In the genomic region with DNA sequence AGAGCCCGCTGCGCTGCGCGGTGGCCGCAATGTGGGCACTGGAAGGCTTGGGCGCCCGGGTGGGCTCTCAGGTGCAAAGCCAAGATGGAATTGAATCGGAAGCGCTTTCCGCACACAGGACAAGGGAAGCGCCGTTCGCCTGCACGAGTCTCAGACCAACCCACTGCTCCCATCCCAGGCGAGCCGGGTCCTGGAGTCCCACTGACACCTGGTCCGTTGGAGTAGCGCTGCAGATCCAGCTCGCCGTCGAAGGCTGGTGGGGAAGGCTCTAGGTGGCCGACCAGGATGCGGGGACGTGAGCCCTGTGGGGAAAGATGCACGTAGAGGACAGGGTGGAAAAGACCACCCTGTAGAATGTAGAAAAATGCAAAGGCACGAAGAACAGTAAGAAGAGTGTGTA, we compare ENCODE assay signal across 12 mouse cellular contexts. TPM values are rescaled to one million over a fixed set of nuclear protein-coding genes. Genes with fewer than 3 reads are reported as not detected.
DNase-seq lines count a peak whose midpoint lies in the region; ATAC-seq and TF ChIP-seq lines count a peak whose summit lies in the region.
"Had no signal": no experiment of that assay in that cellular context is flagged by ENCODE, and none has a peak within 500 bp of the region (broad histone marks: within the 10 kb centered on the region; RNA-seq: fewer than 3 reads in every experiment).

No protein-coding gene starts in this region.

- 0 out of 2 replicates have a peak overlapping the region, but pooled peaks have one; percentile 14 for H3K9ac ChIP-seq in kidney, embryonic 16.5 days (replicated peaks; ENCODE audit: low read length)
- H3K9ac ChIP-seq in embryonic facial prominence, embryonic 11.5 days (replicated peaks; ENCODE audit: low read length) = peak overlapping the region; percentile 37
- H3K9ac ChIP-seq in forebrain, postnatal 0 days = peak overlapping the region; percentile 35; the same call in 1 of the 2 replicates
- H3K9ac ChIP-seq in midbrain, embryonic 11.5 days (ENCODE audit: low read length) = peak overlapping the region; percentile 73

- H3K4me2 ChIP-seq in kidney, embryonic 16.5 days (replicated peaks; ENCODE audit: low read depth, low read length) = peak overlapping the region; percentile 29
- peak overlapping the region; percentile 36 for H3K4me2 ChIP-seq in embryonic facial prominence, embryonic 11.5 days (ENCODE audit: low read depth, low read length)
- peak overlapping the region; percentile 50 for H3K4me2 ChIP-seq in forebrain, postnatal 0 days (ENCODE audit: low read depth)
- peak overlapping the region; percentile 85 for H3K4me2 ChIP-seq in midbrain, embryonic 11.5 days

- no peak for ATAC-seq in kidney, embryonic 16.5 days (ENCODE audit: low FRiP score, low TSS enrichment)
- ATAC-seq in embryonic facial prominence, embryonic 11.5 days (replicated peaks; ENCODE audit: insufficient number of reproducible peaks, low FRiP score, low TSS enrichment, low read depth) = no peak
- no peak for ATAC-seq in forebrain, postnatal 0 days
- no peak for ATAC-seq in midbrain, embryonic 11.5 days (ENCODE audit: low FRiP score)

- H3K4me3 ChIP-seq in kidney, embryonic 16.5 days (ENCODE audit: low read length) = peak overlapping the region; percentile 10; the same call in 1 of the 2 replicates
- no peak overlapping the region for H3K4me3 ChIP-seq in embryonic facial prominence, embryonic 11.5 days (ENCODE audit: low read depth, low read length)
- H3K4me3 ChIP-seq in forebrain, postnatal 0 days (ENCODE audit: low read depth, low read length) = peak overlapping the region; percentile 22
- peak overlapping the region; percentile 41 for H3K4me3 ChIP-seq in midbrain, embryonic 11.5 days (ENCODE audit: low read depth, low read length)

- H3K36me3 ChIP-seq in kidney, embryonic 16.5 days (ENCODE audit: insufficient read depth, low read length) = peaks cover 40% of the 10 kb centered on the region
- peaks cover 6% of the 10 kb centered on the region for H3K36me3 ChIP-seq in embryonic facial prominence, embryonic 11.5 days (replicated peaks; ENCODE audit: control insufficient read depth, insufficient read depth, low read depth, low read length)
- H3K36me3 ChIP-seq in forebrain, postnatal 0 days (ENCODE audit: insufficient read depth) = peaks cover 20% of the 10 kb centered on the region
- H3K36me3 ChIP-seq in midbrain, embryonic 11.5 days (ENCODE audit: control insufficient read depth, insufficient read depth, low read length) = peaks cover 30% of the 10 kb centered on the region

- no peaks in the 10 kb centered on the region for H3K27me3 ChIP-seq in kidney, embryonic 16.5 days (ENCODE audit: insufficient read depth, low read length)
- no peaks in the 10 kb centered on the region for H3K27me3 ChIP-seq in embryonic facial prominence, embryonic 11.5 days (ENCODE audit: control insufficient read depth, insufficient read depth, low read length)
- H3K27me3 ChIP-seq in forebrain, postnatal 0 days (ENCODE audit: insufficient read depth, low read length) = no peaks in the 10 kb centered on the region
- no peaks in the 10 kb centered on the region for H3K27me3 ChIP-seq in midbrain, embryonic 11.5 days (ENCODE audit: control insufficient read depth, insufficient read depth, low read length)

- DNase-seq in kidney, postnatal 25 days = no peak
- DNase-seq in embryonic facial prominence, embryonic 11.5 days (ENCODE audit: low spot score) = no peak
- DNase-seq in forebrain, postnatal 0 days = no peak
- peak; percentile 93 for DNase-seq in midbrain, embryonic 11.5 days (ENCODE audit: low spot score, missing footprints)
- DNase-seq in frontal cortex, postnatal 10 days (ENCODE audit: low spot score in 2 of 2) = no peak
- DNase-seq in left cerebral cortex, postnatal 14 days (ENCODE audit: low spot score in 2 of 2) = no peak
- no peak for DNase-seq in embryo, embryonic 11 days

- no peaks in the 10 kb centered on the region for H3K9me3 ChIP-seq in kidney, embryonic 16.5 days (ENCODE audit: low read length)
- no peaks in the 10 kb centered on the region for H3K9me3 ChIP-seq in embryonic facial prominence, embryonic 11.5 days (replicated peaks; ENCODE audit: control insufficient read depth, low read length)
- H3K9me3 ChIP-seq in forebrain, postnatal 0 days (ENCODE audit: low read length) = no peaks in the 10 kb centered on the region
- H3K9me3 ChIP-seq in midbrain, embryonic 11.5 days (ENCODE audit: control insufficient read depth, low read length) = no peaks in the 10 kb centered on the region

- H3K27ac ChIP-seq in kidney, embryonic 16.5 days (ENCODE audit: low read length) = 0 out of 2 replicates have a peak overlapping the region, but pooled peaks have one; percentile 17
- 0 out of 2 replicates have a peak overlapping the region, but pooled peaks have one; percentile 41 for H3K27ac ChIP-seq in embryonic facial prominence, embryonic 11.5 days (replicated peaks; ENCODE audit: low read depth, low read length)
- H3K27ac ChIP-seq in forebrain, postnatal 0 days (ENCODE audit: low read depth, low read length) = 0 out of 2 replicates have a peak overlapping the region, but pooled peaks have one; percentile 50
- H3K27ac ChIP-seq in midbrain, embryonic 11.5 days (ENCODE audit: low read depth, low read length) = peak overlapping the region; percentile 100

- TF ChIP-seq CTCF in forebrain, postnatal 0 days (IDR thresholded peaks at IDR 0.05; ENCODE audit: low read depth) = no peak

- intact Hi-C loops in left cerebral cortex, postnatal 14 days (cut with DNase I) = loop anchor here (5.0 kb wide), 1 partner anchor 107 kb away; no protein-coding TSS in a partner anchor

- WGBS in kidney, embryonic 16.5 days = 60% methylated on average over 26 of the region's 26 CpGs
- WGBS in embryonic facial prominence, embryonic 11.5 days = 42% methylated on average over 26 of the region's 26 CpGs
- 19% methylated on average over 26 of the region's 26 CpGs for WGBS in forebrain, postnatal 0 days
- WGBS in midbrain, embryonic 11.5 days = 21% methylated on average over 26 of the region's 26 CpGs

- H3K4me1 ChIP-seq in kidney, embryonic 16.5 days (ENCODE audit: insufficient read depth, low read length) = peaks cover 55% of the 10 kb centered on the region
- peaks cover 5% of the 10 kb centered on the region; the same call in 1 of the 2 replicates for H3K4me1 ChIP-seq in embryonic facial prominence, embryonic 11.5 days (ENCODE audit: control insufficient read depth, insufficient read depth, low read length)
- H3K4me1 ChIP-seq in forebrain, postnatal 0 days (ENCODE audit: insufficient read depth) = peaks cover 30% of the 10 kb centered on the region
- H3K4me1 ChIP-seq in midbrain, embryonic 11.5 days (ENCODE audit: control insufficient read depth, insufficient read depth, low read length) = peaks cover 61% of the 10 kb centered on the region

RNA-seq across cellular contexts. Expression of a gene that starts 6.1 kb away (rescaled TPM):
- 1.0 and 1.6 TPM in 2 replicates for polyA plus RNA-seq in kidney, embryonic 16.5 days (2015; fragmentation: Nextera tagmentation; extraction: Ambion mirVana)
- 0.35 and 1.5 TPM in 2 replicates for polyA plus RNA-seq in embryonic facial prominence, embryonic 11.5 days (2014; fragmentation: Nextera tagmentation; extraction: Ambion mirVana)
- total RNA-seq in forebrain, postnatal 0 days (2014; rRNA removed) = 0.38 TPM in 1 of 2 replicates, not detected in the other
- 0.67 TPM in 1 of 2 replicates, not detected in the other for polyA plus RNA-seq in forebrain, postnatal 0 days (2015; fragmentation: Nextera tagmentation; extraction: Ambion mirVana)
- 1.0 and 1.5 TPM in 2 replicates for polyA plus RNA-seq in midbrain, embryonic 11.5 days (2014; fragmentation: Nextera tagmentation; extraction: Ambion mirVana)
- under 1 TPM; 0.36 to 0.77 TPM for total RNA-seq in left cerebral cortex, postnatal 14 days (2021)
- total RNA-seq: megakaryocyte, adult 5-6 weeks had no signal

RNA-seq across cellular contexts. Expression of a gene that starts 11.2 kb away (rescaled TPM):
- 38.9 and 39.2 TPM in 2 replicates for polyA plus RNA-seq in kidney, embryonic 16.5 days (2015; fragmentation: Nextera tagmentation; extraction: Ambion mirVana)
- 54.7 and 63.2 TPM in 2 replicates for polyA plus RNA-seq in embryonic facial prominence, embryonic 11.5 days (2014; fragmentation: Nextera tagmentation; extraction: Ambion mirVana)
- total RNA-seq in forebrain, postnatal 0 days (2014; rRNA removed) = 37.2 and 51.4 TPM in 2 replicates
- polyA plus RNA-seq in forebrain, postnatal 0 days (2015; fragmentation: Nextera tagmentation; extraction: Ambion mirVana) = 16.6 and 19.8 TPM in 2 replicates
- 91.9 and 110 TPM in 2 replicates for polyA plus RNA-seq in midbrain, embryonic 11.5 days (2014; fragmentation: Nextera tagmentation; extraction: Ambion mirVana)
- total RNA-seq in left cerebral cortex, postnatal 14 days (2021) = 10 to 100 TPM; 29.5 to 33.6 TPM

RNA-seq across cellular contexts. Expression of a gene that starts 24.8 kb away (rescaled TPM):
- 92.1 and 97.8 TPM in 2 replicates for polyA plus RNA-seq in kidney, embryonic 16.5 days (2015; fragmentation: Nextera tagmentation; extraction: Ambion mirVana)
- 82.6 and 91.9 TPM in 2 replicates for polyA plus RNA-seq in embryonic facial prominence, embryonic 11.5 days (2014; fragmentation: Nextera tagmentation; extraction: Ambion mirVana)
- 61.6 and 84.6 TPM in 2 replicates for total RNA-seq in forebrain, postnatal 0 days (2014; rRNA removed)
- polyA plus RNA-seq in forebrain, postnatal 0 days (2015; fragmentation: Nextera tagmentation; extraction: Ambion mirVana) = 27.3 and 46.8 TPM in 2 replicates
- 50.4 and 52.8 TPM in 2 replicates for polyA plus RNA-seq in midbrain, embryonic 11.5 days (2014; fragmentation: Nextera tagmentation; extraction: Ambion mirVana)
- total RNA-seq in left cerebral cortex, postnatal 14 days (2021) = 10 to 100 TPM; 31.9 to 35.2 TPM

RNA-seq across cellular contexts. Expression of a gene that starts 32.9 kb away (rescaled TPM):
- not detected in 2 replicates for polyA plus RNA-seq in kidney, embryonic 16.5 days (2015; fragmentation: Nextera tagmentation; extraction: Ambion mirVana)
- not detected in 2 replicates for polyA plus RNA-seq in embryonic facial prominence, embryonic 11.5 days (2014; fragmentation: Nextera tagmentation; extraction: Ambion mirVana)
- total RNA-seq in forebrain, postnatal 0 days (2014; rRNA removed) = not detected in 2 replicates
- not detected in 2 replicates for polyA plus RNA-seq in forebrain, postnatal 0 days (2015; fragmentation: Nextera tagmentation; extraction: Ambion mirVana)
- not detected in 2 replicates for polyA plus RNA-seq in midbrain, embryonic 11.5 days (2014; fragmentation: Nextera tagmentation; extraction: Ambion mirVana)
- not detected for total RNA-seq in left cerebral cortex, postnatal 14 days (2021)
- total RNA-seq: layer of hippocampus, postnatal 14 days; megakaryocyte, adult 5-6 weeks; MEL had no signal
- polyA plus RNA-seq: heart, embryonic 14.5 days had no signal

Comparison
In these comparisons a context has a peak if more than half of its experiments do, and no peak if none do; other contexts are left out.
1. H3K27ac ChIP-seq: peak in every context shown above with its lines; median percentile 100 in midbrain, embryonic 11.5 days; 50 in forebrain, postnatal 0 days; 41 in embryonic facial prominence, embryonic 11.5 days; 17 in kidney, embryonic 16.5 days.
2. H3K4me2 ChIP-seq: peak in every context shown above with its lines; median percentile 85 in midbrain, embryonic 11.5 days; 50 in forebrain, postnatal 0 days; 36 in embryonic facial prominence, embryonic 11.5 days; 29 in kidney, embryonic 16.5 days.
3. H3K9ac ChIP-seq: peak in every context shown above with its lines; median percentile 73 in midbrain, embryonic 11.5 days; 37 in embryonic facial prominence, embryonic 11.5 days; 35 in forebrain, postnatal 0 days; 14 in kidney, embryonic 16.5 days.